Mouse (Mus musculus) heart, postnatal 4 days (tissue): ENCODE measurements around the gene Dido1. TPM values are rescaled to one million over a fixed set of nuclear protein-coding genes. Genes with fewer than 3 reads are reported as not detected.
"Not testable (repeated sequence)": the region's sequence is repeated elsewhere in the genome, so short reads cannot be mapped to it uniquely, and the experiment has no call there.

Experiments used
- DNase-seq: peaks from one replicate; pipeline ENCODE4 v3.0.0; 2021
- total RNA-seq, 2 experiments: library from RNA; stranded (reverse); gene quantifications; 2 replicates each; pipeline ENCODE4 v1.2.3; 2021

The Dido1 gene
- total RNA-seq, 2 experiments from 2014 or later, result 40.5 to 44.0 TPM

GRCm38 (mm10) chr2:180724585-180725413 is 15.0 kb upstream of the Dido1 start, which contains the start of gene Slc17a9:
TSS of gene Slc17a9 (plus strand) at chr2:180725263.
- DNase-seq, result peak; percentile 51

- no peak for DNase-seq
These were observed 14.1 kb upstream of the Dido1 start for GRCm38 (mm10) chr2:180723865-180724264.

- not testable (repeated sequence) for DNase-seq
These were observed 12.9 kb upstream of the Dido1 start for GRCm38 (mm10) chr2:180722748-180723147.

- no peak for DNase-seq
These were observed 2.4 kb upstream of the Dido1 start for GRCm38 (mm10) chr2:180712037-180712689.

- DNase-seq, result no peak
These were observed 1.7 kb upstream of the Dido1 start for GRCm38 (mm10) chr2:180711527-180711926.

GRCm38 (mm10) chr2:180710276-180711155 is 717 bp upstream of the Dido1 start:
- DNase-seq, result no peak

- DNase-seq, result no peak
These were observed 526 bp downstream of the Dido1 start for GRCm38 (mm10) chr2:180709023-180709922.

GRCm38 (mm10) chr2:180705975-180706374 is 3.8 kb downstream of the Dido1 start:
- DNase-seq, result no peak

GRCm38 (mm10) chr2:180705066-180705465 is 4.7 kb downstream of the Dido1 start:
- no peak for DNase-seq

- DNase-seq, result peak; percentile 76
These were observed 5.2 kb downstream of the Dido1 start for GRCm38 (mm10) chr2:180704591-180704990.

- no peak for DNase-seq
These were observed 6.0 kb downstream of the Dido1 start for GRCm38 (mm10) chr2:180703645-180704359.

- no peak for DNase-seq
These were observed 6.6 kb downstream of the Dido1 start for GRCm38 (mm10) chr2:180703175-180703574.

- no peak for DNase-seq
These were observed 7.1 kb downstream of the Dido1 start for GRCm38 (mm10) chr2:180702701-180703149.

GRCm38 (mm10) chr2:180701767-180702621 is 7.8 kb downstream of the Dido1 start:
- peak; percentile 93 for DNase-seq

GRCm38 (mm10) chr2:180701053-180701766 is 8.6 kb downstream of the Dido1 start:
- DNase-seq, result no peak

GRCm38 (mm10) chr2:180700457-180700856 is 9.3 kb downstream of the Dido1 start:
- no peak for DNase-seq

- DNase-seq, result no peak
These were observed 14.6 kb downstream of the Dido1 start for GRCm38 (mm10) chr2:180695176-180695575.

GRCm38 (mm10) chr2:180692630-180693029 is 17.2 kb downstream of the Dido1 start:
- DNase-seq, result peak; percentile 57

GRCm38 (mm10) chr2:180689841-180690240 is 20.0 kb downstream of the Dido1 start:
- DNase-seq, result no peak
